ENCODE assay signal across 16 mouse cellular contexts in genomic region chr11:101161551-101161950, GRCm38 (mm10). TPM values are rescaled to one million over a fixed set of nuclear protein-coding genes. Genes with fewer than 3 reads are reported as not detected.
DNase-seq lines count a peak whose midpoint lies in the region; ATAC-seq and TF ChIP-seq lines count a peak whose summit lies in the region.
"Had no signal": no experiment of that assay in that cellular context is flagged by ENCODE, and none has a peak within 500 bp of the region (broad histone marks: within the 10 kb centered on the region; RNA-seq: fewer than 3 reads in every experiment).

No protein-coding gene starts in this region.

- no peak for TF ChIP-seq CTCF in small intestine, adult 2 months (IDR thresholded peaks at IDR 0.05; ENCODE audit: extremely low read depth, insufficient read length, insufficient replicate concordance, low read depth, low read length)

- TF ChIP-seq POLR2A in small intestine, adult 2 months (IDR thresholded peaks at IDR 0.05; ENCODE audit: low read depth, low read length) = no peak

- H3K27me3 ChIP-seq in heart, embryonic 11.5 days (ENCODE audit: control insufficient read depth, insufficient read depth, low read length) = peaks cover 37% of the 10 kb centered on the region
- H3K27me3 ChIP-seq in small intestine, adult 2 months (ENCODE audit: control insufficient read depth, insufficient read depth, low read length) = no peaks in the 10 kb centered on the region

- H3K4me2 ChIP-seq in heart, embryonic 11.5 days = no peak overlapping the region
- H3K4me2 ChIP-seq: embryonic facial prominence, embryonic 12.5 days; forebrain, embryonic 13.5 days; forebrain, embryonic 15.5 days had no signal

- peaks cover 13% of the 10 kb centered on the region; the same call in 1 of the 2 replicates for H3K4me1 ChIP-seq in heart, embryonic 11.5 days (ENCODE audit: control insufficient read depth, insufficient read depth, low read length)
- peaks cover 25% of the 10 kb centered on the region for H3K4me1 ChIP-seq in small intestine, adult 2 months (ENCODE audit: control insufficient read depth, insufficient read depth, insufficient read length, low read length)

- no peak for ATAC-seq in heart, embryonic 11.5 days (replicated peaks; ENCODE audit: insufficient number of reproducible peaks, low FRiP score, low TSS enrichment)
- ATAC-seq: forebrain, embryonic 13.5 days; forebrain, embryonic 15.5 days; forebrain, postnatal 0 days had no signal

- no peak overlapping the region for H3K4me3 ChIP-seq in heart, embryonic 11.5 days (ENCODE audit: low read depth, low read length)
- no peak overlapping the region for H3K4me3 ChIP-seq in small intestine, adult 2 months (ENCODE audit: low read depth, low read length)
- H3K4me3 ChIP-seq: embryonic facial prominence, embryonic 10.5 days; embryonic facial prominence, embryonic 12.5 days; forebrain, embryonic 13.5 days; forebrain, embryonic 15.5 days had no signal

- 84% methylated on average over 15 of the region's 15 CpGs for WGBS in heart, embryonic 11.5 days (ENCODE audit: insufficient replicate concordance)
- 93% methylated on average over 15 of the region's 15 CpGs for WGBS in small intestine, adult 2 months

- no peaks in the 10 kb centered on the region for H3K9me3 ChIP-seq in heart, embryonic 11.5 days (replicated peaks; ENCODE audit: control insufficient read depth, low read length)
- H3K9me3 ChIP-seq: embryonic facial prominence, embryonic 10.5 days; embryonic facial prominence, embryonic 12.5 days; forebrain, embryonic 13.5 days; forebrain, embryonic 15.5 days had no signal

- no peaks in the 10 kb centered on the region for H3K36me3 ChIP-seq in heart, embryonic 11.5 days (ENCODE audit: control insufficient read depth, insufficient read depth, low read length)
- H3K36me3 ChIP-seq in small intestine, adult 2 months (ENCODE audit: control insufficient read depth, insufficient read depth, low read length) = peaks cover 45% of the 10 kb centered on the region

- no peak overlapping the region for H3K27ac ChIP-seq in heart, embryonic 11.5 days (ENCODE audit: low read depth, low read length)
- H3K27ac ChIP-seq in small intestine, adult 2 months (ENCODE audit: insufficient read depth, low read depth, low read length) = 0 out of 2 replicates have a peak overlapping the region, but pooled peaks have one; percentile 26
- H3K27ac ChIP-seq: embryonic facial prominence, embryonic 10.5 days; embryonic facial prominence, embryonic 12.5 days; forebrain, embryonic 13.5 days; forebrain, embryonic 15.5 days had no signal

- peak; percentile 91 for DNase-seq in heart, adult 11 months
- DNase-seq in testis, postnatal 10 days (ENCODE audit: low spot score) = peak; percentile 36
- DNase-seq in testis, postnatal 14 days (ENCODE audit: low spot score) = no peak
- DNase-seq in kidney, postnatal 25 days = no peak
- DNase-seq in cerebellum, adult 11-12 months = no peak
- DNase-seq: adrenal gland, postnatal 25 days; cerebellum, adult 8-10 months; cerebellum, postnatal 36 days; forebrain, postnatal 0 days had no signal

- no peak overlapping the region for H3K9ac ChIP-seq in heart, embryonic 11.5 days (ENCODE audit: low read depth, low read length)
- H3K9ac ChIP-seq: embryonic facial prominence, embryonic 12.5 days; forebrain, embryonic 13.5 days; forebrain, embryonic 15.5 days; forebrain, postnatal 0 days had no signal

RNA-seq across cellular contexts. Expression of gene Tubg2, which starts 5.8 kb away (rescaled TPM):
- polyA plus RNA-seq in heart, embryonic 11.5 days (2014; fragmentation: Nextera tagmentation; extraction: Ambion mirVana) = 4.3 TPM in 2 replicates
- polyA plus RNA-seq in small intestine, adult 2 months (2012; rRNA removed) = 1.1 and 2.2 TPM in 2 replicates

RNA-seq across cellular contexts. Expression of gene Cntnap1, which starts 8.8 kb away (rescaled TPM):
- 0.46 and 0.70 TPM in 2 replicates for polyA plus RNA-seq in heart, embryonic 11.5 days (2014; fragmentation: Nextera tagmentation; extraction: Ambion mirVana)
- polyA plus RNA-seq in small intestine, adult 2 months (2012; rRNA removed) = 2.7 and 2.8 TPM in 2 replicates

RNA-seq across cellular contexts. Expression of gene Plekhh3, which starts 9.6 kb away (rescaled TPM):
- 6.2 TPM in 2 replicates for polyA plus RNA-seq in heart, embryonic 11.5 days (2014; fragmentation: Nextera tagmentation; extraction: Ambion mirVana)
- 33.0 and 84.5 TPM in 2 replicates for polyA plus RNA-seq in small intestine, adult 2 months (2012; rRNA removed)

RNA-seq across cellular contexts. Expression of gene Ccr10, which starts 13.7 kb away (rescaled TPM):
- polyA plus RNA-seq in heart, embryonic 11.5 days (2014; fragmentation: Nextera tagmentation; extraction: Ambion mirVana) = 0.13 and 0.39 TPM in 2 replicates
- 18.4 and 25.7 TPM in 2 replicates for polyA plus RNA-seq in small intestine, adult 2 months (2012; rRNA removed)
- polyA plus RNA-seq: embryonic facial prominence, embryonic 14.5 days; forebrain, embryonic 13.5 days had no signal

RNA-seq across cellular contexts. Expression of gene Tubg1, which starts 41.8 kb away (rescaled TPM):
- 82.1 and 83.5 TPM in 2 replicates for polyA plus RNA-seq in heart, embryonic 11.5 days (2014; fragmentation: Nextera tagmentation; extraction: Ambion mirVana)
- 13.2 and 16.2 TPM in 2 replicates for polyA plus RNA-seq in small intestine, adult 2 months (2012; rRNA removed)

Comparison
In these comparisons a context has a peak if more than half of its experiments do, and no peak if none do; other contexts are left out.
1. DNase-seq: peak in heart, adult 11 months (single experiment) and testis, postnatal 10 days (single experiment); none in testis, postnatal 14 days (single experiment), kidney, postnatal 25 days (0 of 2) and cerebellum, adult 11-12 months (single experiment).